Mouse (Mus musculus): ENCODE measurements around the gene Itgb1.
A peak's percentile ranks its signal among the peaks of the same experiment; 100 is the strongest.

Gene Itgb1

GRCm38 (mm10) chr8:128685507-128686428, at the start of gene Itgb1:
Gene Itgb1, plus strand, starts transcription at chr8:128685654.
- peak; percentile 98 for DNase-seq

DNA sequence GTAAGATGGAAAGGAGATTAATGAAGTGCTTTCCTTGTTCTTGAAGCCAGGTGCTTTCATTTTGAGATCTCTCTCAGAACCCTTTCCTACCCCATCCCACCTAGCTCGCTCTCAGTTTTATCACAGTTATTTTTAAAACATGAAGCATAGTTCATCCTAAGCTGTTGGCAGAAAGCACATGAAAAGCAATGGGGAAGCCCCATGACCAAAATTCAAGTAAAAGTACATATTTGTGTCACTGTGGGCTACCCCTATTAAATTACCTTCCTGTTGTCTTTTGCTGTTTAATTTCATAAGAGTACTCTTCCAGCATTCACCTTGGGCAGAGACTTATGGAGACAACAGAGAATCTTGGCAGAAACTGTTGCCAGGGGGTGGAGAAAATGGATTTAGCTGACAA, 42.4 kb upstream of the Itgb1 start:
- DNase-seq: no peak

- no peak for DNase-seq
These were observed 40.0 kb upstream of the Itgb1 start for GRCm38 (mm10) chr8:128645452-128645851.

GRCm38 (mm10) chr8:128646456-128646855, 39.0 kb upstream of the Itgb1 start:
- no peak for DNase-seq

DNA sequence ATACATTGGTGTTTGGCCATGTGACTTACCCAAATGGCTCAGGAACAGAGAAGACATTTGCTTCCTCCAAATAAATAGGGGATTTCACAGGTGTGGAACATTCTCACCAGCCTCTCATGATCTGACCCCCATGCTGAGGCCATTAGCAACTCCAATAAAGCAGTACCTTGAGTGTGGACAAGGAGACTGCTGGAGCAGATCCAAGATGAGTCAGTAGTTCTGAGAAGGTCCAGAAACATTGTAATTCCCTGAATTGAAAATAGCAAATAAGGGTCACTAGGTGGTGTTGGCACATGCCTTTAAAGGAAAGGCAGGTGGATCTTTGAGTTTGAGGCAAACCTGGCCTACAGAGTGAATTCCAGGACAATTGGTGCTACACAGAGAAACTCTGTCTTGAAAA, 37.4 kb upstream of the Itgb1 start:
- DNase-seq: no peak

GRCm38 (mm10) chr8:128650331-128650855, 35.1 kb upstream of the Itgb1 start:
- DNase-seq: no peak

- peak; percentile 71 for DNase-seq
These were observed 32.9 kb upstream of the Itgb1 start for GRCm38 (mm10) chr8:128652399-128653109.

GRCm38 (mm10) chr8:128653642-128654364, 31.7 kb upstream of the Itgb1 start:
- no peak for DNase-seq

- peak; percentile 88 for DNase-seq
These were observed 30.9 kb upstream of the Itgb1 start for GRCm38 (mm10) chr8:128654365-128655099.

DNA sequence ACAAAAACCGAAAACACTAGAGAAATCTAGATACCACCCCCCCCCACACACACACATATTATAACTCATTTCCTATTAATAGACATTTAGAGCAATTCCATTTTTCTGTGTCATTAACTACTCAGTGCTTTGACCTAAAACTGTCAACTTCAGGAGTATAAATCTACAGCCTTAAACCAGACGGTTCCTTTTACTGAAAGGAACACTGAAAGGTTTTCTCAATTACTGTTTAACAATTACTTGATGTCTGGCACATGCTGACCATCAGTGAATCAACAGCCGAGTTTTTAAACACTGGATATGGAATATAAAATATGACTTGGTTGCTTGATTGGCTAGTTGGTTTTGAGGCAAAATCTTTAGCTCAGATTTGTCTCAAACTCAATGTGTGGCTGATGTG, 23.3 kb upstream of the Itgb1 start:
- DNase-seq: peak; percentile 50

DNA sequence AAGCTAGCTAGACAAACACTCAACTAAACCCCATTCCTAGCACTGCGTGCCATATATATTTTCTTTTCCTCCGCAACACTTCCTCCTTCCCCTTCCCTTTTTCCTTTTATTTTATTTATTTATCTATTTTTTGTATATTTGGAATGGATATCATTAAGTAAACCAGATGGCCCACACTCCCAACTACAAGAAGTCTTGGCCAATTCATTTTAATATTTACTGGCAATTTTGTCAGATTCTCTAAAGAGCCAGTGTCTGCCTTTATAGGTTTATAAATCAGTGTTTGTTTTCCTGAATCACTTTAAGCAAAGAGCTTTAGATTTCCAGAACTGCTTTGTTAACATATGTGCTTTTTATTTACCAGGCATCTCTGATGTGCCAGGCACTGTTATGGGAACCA, 22.8 kb upstream of the Itgb1 start:
- DNase-seq: no peak

DNA sequence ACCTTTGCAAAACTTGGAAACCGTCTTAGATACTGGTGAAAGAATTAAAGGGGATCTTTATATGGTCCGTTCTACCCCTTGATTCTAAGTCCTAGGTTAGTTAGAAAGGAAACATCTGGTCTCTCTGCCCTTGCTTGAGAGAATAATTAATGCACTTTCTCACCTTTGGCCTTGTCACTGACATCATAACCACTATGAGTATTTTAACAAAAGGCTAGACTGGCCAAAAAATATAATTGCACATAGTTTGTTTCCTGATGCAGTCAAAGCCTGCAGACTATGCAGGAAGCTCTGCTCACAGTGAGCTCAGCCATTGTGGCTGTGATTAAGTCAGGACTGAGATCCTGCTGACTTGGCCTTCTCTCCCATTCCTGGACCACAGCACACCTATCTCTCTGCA, 22.3 kb upstream of the Itgb1 start:
- no peak for DNase-seq

- DNase-seq: no peak
These were observed 18.7 kb upstream of the Itgb1 start for GRCm38 (mm10) chr8:128666576-128667263.

- no peak for DNase-seq
These were observed 13.6 kb upstream of the Itgb1 start for GRCm38 (mm10) chr8:128671813-128672212.

- DNase-seq: no peak
These were observed 13.0 kb upstream of the Itgb1 start for GRCm38 (mm10) chr8:128672441-128672840.

DNA sequence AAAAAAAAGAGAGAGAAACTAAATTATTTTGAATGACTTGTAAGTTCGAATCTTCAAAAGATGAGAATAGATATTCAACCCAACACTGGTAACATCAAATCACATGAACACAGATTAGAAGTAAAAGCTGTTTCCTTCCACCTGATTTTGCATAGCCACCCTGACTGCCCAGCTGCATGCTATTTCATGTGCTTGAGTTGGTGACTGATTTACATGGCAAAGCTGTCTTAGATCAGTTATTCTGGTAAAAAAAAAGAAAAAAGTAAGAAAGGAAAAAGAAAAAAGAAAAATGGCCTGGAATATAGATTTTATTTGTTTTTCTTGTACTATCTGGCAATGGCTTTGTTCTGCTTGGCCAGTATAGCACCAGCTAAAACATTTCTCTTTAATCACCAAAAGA, 12.5 kb upstream of the Itgb1 start:
- DNase-seq: no peak

DNA sequence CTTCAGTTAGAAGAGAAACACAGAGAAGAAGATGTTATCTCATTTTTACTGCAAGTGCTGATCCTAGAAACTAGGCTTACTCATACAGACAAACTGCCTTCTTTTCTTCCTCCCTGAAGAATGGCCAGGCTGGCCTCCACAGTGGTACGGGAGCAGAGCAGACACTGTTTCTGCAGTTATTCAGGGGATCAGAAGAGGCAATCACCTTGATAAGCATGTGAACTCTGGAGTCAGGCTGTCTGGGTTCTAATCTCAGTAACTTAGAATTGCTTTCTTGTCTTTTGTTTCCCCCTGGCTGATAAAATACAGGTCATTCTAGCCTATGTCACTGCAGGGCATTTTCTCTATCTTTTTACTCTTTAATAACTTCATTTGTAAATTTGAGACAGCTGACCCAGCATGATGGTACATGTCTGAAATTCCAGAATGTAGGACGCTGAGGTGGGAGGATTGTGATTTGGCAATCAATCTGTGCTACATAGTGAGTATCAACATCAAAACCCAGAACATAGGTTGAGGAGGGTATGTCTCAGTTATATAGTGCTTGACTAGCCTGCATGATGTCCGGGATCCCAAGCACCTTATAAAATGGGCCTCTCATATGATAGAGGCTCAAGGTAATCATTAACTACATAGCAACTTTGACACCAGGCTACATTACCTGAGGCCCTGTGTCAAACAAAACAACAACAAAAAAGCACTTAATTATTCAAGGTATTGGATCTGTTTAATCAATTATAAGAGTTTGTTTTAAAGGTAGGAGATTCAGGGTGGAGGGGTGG, 9.4 kb upstream of the Itgb1 start:
- no peak for DNase-seq

DNA sequence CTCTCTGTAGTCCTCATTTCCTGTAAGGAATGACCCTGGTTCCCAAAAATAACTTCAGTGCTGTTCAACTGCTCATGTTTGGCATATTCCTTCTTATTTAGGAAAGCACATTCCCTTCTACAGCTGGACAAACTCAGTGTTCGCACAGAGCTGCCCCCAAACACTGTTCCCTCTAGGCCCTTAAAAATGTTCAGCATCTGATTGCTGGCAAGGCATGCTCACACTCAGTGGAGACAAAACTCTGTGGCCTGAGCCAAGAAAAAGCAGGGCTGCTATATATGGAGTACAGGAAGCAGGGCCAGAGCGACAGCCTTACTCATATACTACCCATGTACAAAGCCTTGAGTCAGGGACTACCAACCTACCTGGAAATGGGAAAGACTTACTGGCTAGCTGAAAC, 5.5 kb upstream of the Itgb1 start:
- no peak for DNase-seq

DNA sequence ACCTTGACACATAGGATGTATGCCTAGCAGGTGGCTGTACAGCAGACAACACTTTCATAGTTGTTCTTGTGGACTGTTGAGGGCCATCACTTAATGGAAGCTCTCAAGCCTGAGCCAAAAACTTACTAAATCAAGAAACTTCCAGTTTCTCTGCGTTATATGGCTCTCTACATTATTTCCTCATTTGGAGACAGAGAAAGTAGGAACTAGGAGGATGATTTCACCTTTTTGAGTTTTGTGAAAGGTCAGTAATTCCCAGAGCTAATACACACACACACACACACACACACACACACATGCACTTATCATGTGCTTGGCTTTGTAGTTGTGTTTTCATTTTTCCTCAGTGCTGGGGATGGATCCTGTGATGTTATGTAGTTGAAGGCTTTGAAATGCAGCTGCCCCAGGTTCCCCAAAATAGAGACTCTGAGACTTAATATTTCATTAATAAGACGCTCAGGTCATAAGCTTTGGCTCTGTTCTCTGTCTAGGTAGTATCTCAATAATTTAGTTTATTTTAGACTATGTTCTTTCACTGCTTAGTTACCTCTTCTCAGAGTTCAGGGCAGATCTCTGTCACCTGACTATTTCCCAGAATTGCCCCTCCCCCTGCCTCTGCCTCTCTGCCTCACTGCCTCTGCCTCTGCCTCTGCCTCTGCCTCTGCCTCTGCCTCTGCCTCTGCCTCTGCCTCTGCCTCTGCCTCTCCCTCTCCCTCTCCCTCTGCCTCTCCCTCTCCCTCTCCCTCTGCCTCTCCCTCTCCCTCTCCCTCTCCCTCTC, 4.7 kb upstream of the Itgb1 start:
- no peak for DNase-seq

GRCm38 (mm10) chr8:128681970-128682369, 3.5 kb upstream of the Itgb1 start:
- DNase-seq: no peak

Data from retina, postnatal 1 day (tissue).